Mouse (Mus musculus) stomach, postnatal 0 days (tissue): ENCODE measurements around the gene 3110040N11Rik. TPM values are rescaled to one million over a fixed set of nuclear protein-coding genes. Genes with fewer than 3 reads are reported as not detected.
"Not testable (repeated sequence)": the region's sequence is repeated elsewhere in the genome, so short reads cannot be mapped to it uniquely, and the experiment has no call there.

Experiments
- ATAC-seq: fragments of 200-750 bp; cut with Nextera tagmentation; 2 replicates; pipeline ENCODE4 v1.8.0; 2017; ENCODE audit not compliant: low FRiP score, low TSS enrichment
- DNase-seq: peaks from one replicate; pipeline ENCODE4 v3.0.0-alpha.2; 2016; ENCODE audit warnings: low spot score
- H3K27ac ChIP-seq: fragments of 300-500 bp; sonication (generic); replicated peaks from 2 replicates; pipeline ENCODE4 v1.5.1; 2014; ENCODE audit warnings: mild to moderate bottlenecking, control low read depth
- H3K27me3 ChIP-seq: fragments of 300-500 bp; sonication (generic); 2 replicates; pipeline ENCODE4 v1.6.1; 2014; ENCODE audit warnings: low read length; ENCODE audit not compliant: control insufficient read depth, insufficient read depth
- H3K36me3 ChIP-seq: fragments of 300-500 bp; sonication (generic); 2 replicates; pipeline ENCODE4 v1.6.1; 2014; ENCODE audit warnings: low read length, mixed read lengths; ENCODE audit not compliant: control insufficient read depth, insufficient read depth
- H3K4me1 ChIP-seq: fragments of 300-500 bp; sonication (generic); replicated peaks from 2 replicates; pipeline ENCODE4 v1.6.1; 2014; ENCODE audit warnings: antibody characterized with exemption; ENCODE audit not compliant: control insufficient read depth, insufficient read depth
- H3K4me2 ChIP-seq: fragments of 300-500 bp; sonication (generic); replicated peaks from 2 replicates; pipeline ENCODE4 v1.6.1; 2014; ENCODE audit warnings: low read depth, mild to moderate bottlenecking, control low read depth, moderate library complexity
- H3K4me3 ChIP-seq: fragments of 300-500 bp; sonication (generic); 2 replicates; pipeline ENCODE4 v1.5.1; 2014; ENCODE audit warnings: low read depth, low read length, control low read depth
- H3K9ac ChIP-seq: fragments of 300-500 bp; sonication (generic); 2 replicates; pipeline ENCODE4 v1.6.1; 2014; ENCODE audit warnings: mild to moderate bottlenecking, low read length, control low read depth, mixed read lengths
- H3K9me3 ChIP-seq: fragments of 300-500 bp; sonication (generic); 2 replicates; pipeline ENCODE4 v1.6.1; 2016; ENCODE audit warnings: low read length; ENCODE audit not compliant: control insufficient read depth
- CTCF ChIP-seq: IDR thresholded peaks from 2 replicates; pipeline ENCODE4 v1.5.1; 2016; ENCODE audit warnings: antibody characterized with exemption, low read depth, mild to moderate bottlenecking, moderate library complexity
- EP300 ChIP-seq: optimal IDR thresholded peaks from 2 replicates; pipeline ENCODE3; 2016; ENCODE audit warnings: antibody characterized with exemption
- WGBS: fragments of 180-500 bp; shearing (Covaris S2); extraction: QIAGEN DNeasy Blood & Tissue Kit; methylation state at CpG from one replicate; pipeline ENCODE4 v1.1.7; 2014; 5-methylcytosine and 5-hydroxymethylcytosine counted together
- polyA plus RNA-seq: library from polyadenylated mRNA; unstranded; fragments of >200 nt; fragmentation: Nextera tagmentation; extraction: Ambion mirVana; gene quantifications from 2 replicates; pipeline ENCODE4 v1.2.1, GENCODE M21; 2015

Gene 3110040N11Rik
- polyA plus RNA-seq: 46.2 and 46.7 TPM in 2 replicates

- H3K9me3 ChIP-seq: no peaks in the 10 kb centered on the region
- H3K27ac ChIP-seq: peak within 1 kb of the TSS; percentile 97
- under 1% methylated on average over 38 of the region's 38 CpGs for WGBS
- H3K36me3 ChIP-seq: 0 out of 2 replicates have a peak, but pooled peaks cover 3% of the 10 kb centered on the region
- H3K4me3 ChIP-seq: peak within 1 kb of the TSS; percentile 55
- peak within 1 kb of the TSS; percentile 83 for H3K4me2 ChIP-seq
- DNase-seq (peak; percentile 89), ATAC-seq (peak; percentile 96)
- peak within 1 kb of the TSS; percentile 65 for H3K9ac ChIP-seq
- H3K4me1 ChIP-seq: no peaks in the 10 kb centered on the region
- peak; percentile 79 for TF ChIP-seq CTCF
- TF ChIP-seq EP300: no peak
- no peaks in the 10 kb centered on the region for H3K27me3 ChIP-seq
Measured at GRCm38 (mm10) chr7:81789095-81789757, at the start of gene 3110040N11Rik. Gene 3110040N11Rik, minus strand, starts transcription at chr7:81789478.

GRCm38 (mm10) chr7:81837771-81838170 lies 48.5 kb upstream of the 3110040N11Rik start:
- not testable (repeated sequence) for H3K36me3 ChIP-seq, H3K9ac ChIP-seq, H3K27ac ChIP-seq, H3K27me3 ChIP-seq, H3K4me3 ChIP-seq, H3K4me1 ChIP-seq, DNase-seq, ATAC-seq, H3K4me2 ChIP-seq, H3K9me3 ChIP-seq
- 75% methylated on average over 5 of the region's 5 CpGs for WGBS

- ATAC-seq (no peak), DNase-seq (no peak)
- Histone ChIP-seq H3K9me3 (no peaks in the 10 kb centered on the region), H3K4me1 (no peaks in the 10 kb centered on the region), H3K9ac (no peak overlapping the region), H3K4me3 (no peak overlapping the region), H3K36me3 (no peaks in the 10 kb centered on the region), H3K27ac (no peak overlapping the region), H3K4me2 (no peak overlapping the region), H3K27me3 (no peaks in the 10 kb centered on the region)
- WGBS: 84% methylated on average over 5 of the region's 5 CpGs
- TF ChIP-seq EP300 (no peak), CTCF (no peak)
Measured at GRCm38 (mm10) chr7:81835430-81835829, 46.2 kb upstream of the 3110040N11Rik start.

GRCm38 (mm10) chr7:81834847-81835246 lies 45.6 kb upstream of the 3110040N11Rik start:
- Histone ChIP-seq H3K4me1 (no peaks in the 10 kb centered on the region), H3K9ac (no peak overlapping the region), H3K27me3 (no peaks in the 10 kb centered on the region), H3K4me2 (no peak overlapping the region), H3K9me3 (no peaks in the 10 kb centered on the region), H3K27ac (no peak overlapping the region), H3K36me3 (no peaks in the 10 kb centered on the region), H3K4me3 (no peak overlapping the region)
- ATAC-seq (no peak), DNase-seq (no peak)
- peak; percentile 38 for TF ChIP-seq CTCF
- TF ChIP-seq EP300: no peak

GRCm38 (mm10) chr7:81829379-81829894 lies 40.2 kb upstream of the 3110040N11Rik start, which contains the start of gene Btbd1:
Gene Btbd1, minus strand, starts transcription at chr7:81829431.
- Histone ChIP-seq H3K27me3 (no peaks in the 10 kb centered on the region), H3K4me2 (peak within 1 kb of the TSS; percentile 71), H3K9me3 (no peaks in the 10 kb centered on the region), H3K4me1 (peaks cover 6% of the 10 kb centered on the region), H3K36me3 (no peaks in the 10 kb centered on the region), H3K27ac (peak within 1 kb of the TSS; percentile 94), H3K9ac (peak within 1 kb of the TSS; percentile 84), H3K4me3 (peak within 1 kb of the TSS; percentile 83)
- TF ChIP-seq CTCF (peak; percentile 5; the same call in 1 of the 2 replicates), EP300 (no peak)
- DNase-seq (peak; percentile 87), ATAC-seq (peak; percentile 94)
- under 1% methylated on average over 39 of the region's 58 CpGs for WGBS

GRCm38 (mm10) chr7:81828681-81829378 lies 39.6 kb upstream of the 3110040N11Rik start:
- Histone ChIP-seq H3K9me3 (no peaks in the 10 kb centered on the region), H3K9ac (peak overlapping the region; percentile 84), H3K4me2 (peak overlapping the region; percentile 71), H3K4me3 (peak overlapping the region; percentile 83), H3K4me1 (peaks cover 6% of the 10 kb centered on the region), H3K27ac (peak overlapping the region; percentile 94), H3K27me3 (no peaks in the 10 kb centered on the region), H3K36me3 (no peaks in the 10 kb centered on the region)
- DNase-seq (peak; percentile 68), ATAC-seq (peak; percentile 75)
- 0% methylated on average over 68 of the region's 91 CpGs for WGBS
- TF ChIP-seq CTCF (no peak), EP300 (no peak)
